Mouse (Mus musculus): ENCODE results near the gene Olfr362. TPM values are rescaled to one million over a fixed set of nuclear protein-coding genes. Genes with fewer than 3 reads are reported as not detected.
"Not testable (repeated sequence)": the region's sequence is repeated elsewhere in the genome, so short reads cannot be mapped to it uniquely, and the experiment has no call there.

The Olfr362 gene
- polyA plus RNA-seq (2014; fragmentation: Nextera tagmentation; extraction: Ambion mirVana): not detected in 2 replicates

DNA sequence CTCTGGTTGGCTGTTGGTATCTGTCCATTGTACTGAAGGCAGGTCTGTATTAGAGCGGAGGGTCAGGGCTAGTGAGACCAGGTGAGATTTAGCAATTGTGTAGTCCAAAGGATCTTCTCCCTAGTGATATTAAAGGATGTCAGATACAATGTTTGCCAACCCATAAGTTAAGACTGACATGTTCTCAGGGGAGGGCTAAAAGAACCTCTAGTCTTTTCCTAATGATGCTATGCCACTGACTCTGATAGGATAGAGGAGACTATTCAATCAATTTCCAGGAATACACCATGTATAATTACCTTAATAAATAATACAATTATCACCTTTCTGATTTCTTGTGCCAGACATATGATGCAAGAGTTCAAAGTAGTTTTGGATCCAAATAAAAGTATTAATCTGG, at the start of gene Olfr362:
TSS of gene Olfr362 (minus strand) at position 101 of the 400 bp plus-strand sequence.
- H3K36me3 ChIP-seq (ENCODE audit: control insufficient read depth, insufficient read depth, low read length): no peaks in the 10 kb centered on the region
- H3K9ac ChIP-seq (ENCODE audit: low read depth, low read length): no peak within 1 kb of the TSS
- WGBS: 95% methylated on average over 1 of the region's 1 CpGs
- ATAC-seq (ENCODE audit: low read depth) (no peak), DNase-seq (ENCODE audit: low spot score) (no peak)
- H3K4me2 ChIP-seq (ENCODE audit: low read depth, low read length): no peak within 1 kb of the TSS
- no peak within 1 kb of the TSS for H3K4me3 ChIP-seq (ENCODE audit: low read depth, low read length)
- peaks cover 4% of the 10 kb centered on the region; the same call in 1 of the 2 replicates for H3K9me3 ChIP-seq (ENCODE audit: control insufficient read depth, low read length)
- no peaks in the 10 kb centered on the region for H3K27me3 ChIP-seq (replicated peaks; ENCODE audit: control insufficient read depth, insufficient read depth, low read length)
- H3K27ac ChIP-seq (replicated peaks; ENCODE audit: low read depth, low read length): no peak within 1 kb of the TSS
- no peaks in the 10 kb centered on the region for H3K4me1 ChIP-seq (ENCODE audit: control insufficient read depth, insufficient read depth, low read length)

DNA sequence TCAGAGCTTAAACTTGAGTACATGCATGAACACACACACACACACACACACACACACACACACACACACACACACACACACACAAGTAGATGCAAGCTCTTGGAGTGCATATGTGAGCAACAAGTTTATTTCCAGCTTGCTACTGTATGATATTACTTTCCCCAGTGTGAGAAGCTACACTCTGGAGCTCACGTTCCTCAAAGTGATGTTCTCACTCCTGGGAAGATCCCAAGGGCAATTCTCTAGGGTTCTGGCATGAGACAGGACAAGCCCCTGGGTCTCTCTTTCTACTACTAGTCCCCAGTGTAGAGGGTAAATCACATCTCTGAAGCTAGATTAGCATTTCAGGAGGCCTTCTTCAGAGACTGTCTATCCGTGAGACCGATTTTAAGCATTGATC, 21.3 kb upstream of the Olfr362 start, which contains the start of gene Olfr364-ps1:
TSS of gene Olfr364-ps1 (plus strand) at position 301 of the 400 bp plus-strand sequence.
- DNase-seq (ENCODE audit: low spot score) (no peak), ATAC-seq (ENCODE audit: low read depth) (no peak)
- no peaks in the 10 kb centered on the region for H3K4me1 ChIP-seq (ENCODE audit: control insufficient read depth, insufficient read depth, low read length)
- no peak within 1 kb of the TSS for H3K4me3 ChIP-seq (ENCODE audit: low read depth, low read length)
- no peaks in the 10 kb centered on the region for H3K27me3 ChIP-seq (replicated peaks; ENCODE audit: control insufficient read depth, insufficient read depth, low read length)
- H3K9me3 ChIP-seq (ENCODE audit: control insufficient read depth, low read length): 0 out of 2 replicates have a peak, but pooled peaks cover 6% of the 10 kb centered on the region
- no peak within 1 kb of the TSS for H3K27ac ChIP-seq (replicated peaks; ENCODE audit: low read depth, low read length)
- WGBS: 82% methylated on average over 3 of the region's 3 CpGs
- no peaks in the 10 kb centered on the region for H3K36me3 ChIP-seq (ENCODE audit: control insufficient read depth, insufficient read depth, low read length)
- no peak within 1 kb of the TSS for H3K9ac ChIP-seq (ENCODE audit: low read depth, low read length)
- no peak within 1 kb of the TSS for H3K4me2 ChIP-seq (ENCODE audit: low read depth, low read length)

DNA sequence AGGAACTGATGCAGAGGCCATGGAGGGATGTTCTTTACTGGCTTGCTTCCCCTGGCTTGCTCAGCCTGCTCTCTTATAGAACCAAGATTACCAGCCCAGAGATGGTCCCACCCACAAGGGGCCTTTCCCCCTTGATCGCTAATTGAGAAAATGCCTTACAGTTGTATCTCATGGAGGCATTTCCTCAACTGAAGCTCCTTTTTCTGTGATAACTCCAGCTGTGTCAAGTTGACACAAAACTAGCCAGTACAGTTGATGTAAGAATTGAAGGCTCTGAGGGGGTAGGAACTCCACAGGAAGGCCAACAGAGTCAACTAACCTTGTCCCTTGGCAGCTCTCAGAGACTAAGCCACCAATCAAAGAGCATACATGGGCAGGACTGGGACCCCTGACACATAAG, 28.5 kb downstream of the Olfr362 start, which contains the start of gene Olfr361:
TSS of gene Olfr361 (minus strand) at position 101 of the 400 bp plus-strand sequence.
- H3K9ac ChIP-seq (ENCODE audit: low read depth, low read length); H3K9me3 ChIP-seq (ENCODE audit: control insufficient read depth, low read length); DNase-seq (ENCODE audit: low spot score); ATAC-seq (ENCODE audit: low read depth); H3K36me3 ChIP-seq (ENCODE audit: control insufficient read depth, insufficient read depth, low read length); H3K4me2 ChIP-seq (ENCODE audit: low read depth, low read length); H3K27ac ChIP-seq (replicated peaks; ENCODE audit: low read depth, low read length); H3K4me3 ChIP-seq (ENCODE audit: low read depth, low read length); H3K27me3 ChIP-seq (replicated peaks; ENCODE audit: control insufficient read depth, insufficient read depth, low read length); H3K4me1 ChIP-seq (ENCODE audit: control insufficient read depth, insufficient read depth, low read length): not testable (repeated sequence)
- WGBS: 43% methylated on average over 1 of the region's 1 CpGs

DNA sequence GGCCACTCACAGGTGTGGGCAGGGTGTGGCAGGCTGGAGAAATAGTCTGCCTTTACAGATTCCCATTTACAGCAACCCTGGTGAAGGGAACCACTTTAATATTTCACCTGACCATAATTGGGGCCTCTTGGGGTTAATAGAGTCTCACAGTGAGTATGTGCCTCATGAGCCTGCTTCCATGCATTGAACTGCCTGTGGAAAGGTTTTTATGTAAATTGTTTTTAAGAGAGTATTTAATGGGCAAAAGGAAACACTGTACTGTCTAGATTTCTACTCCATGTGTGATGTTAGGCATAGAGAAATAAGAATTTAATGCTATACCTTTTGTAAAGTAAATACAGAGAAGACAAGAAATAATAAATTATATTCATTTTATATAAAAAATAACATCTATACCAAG, 52.3 kb downstream of the Olfr362 start, which contains the start of gene Olfr360:
TSS of gene Olfr360 (plus strand) at position 301 of the 400 bp plus-strand sequence.
- Histone ChIP-seq H3K4me3 (ENCODE audit: low read depth, low read length) (no peak within 1 kb of the TSS), H3K9me3 (ENCODE audit: control insufficient read depth, low read length) (no peaks in the 10 kb centered on the region), H3K9ac (ENCODE audit: low read depth, low read length) (no peak within 1 kb of the TSS), H3K4me1 (ENCODE audit: control insufficient read depth, insufficient read depth, low read length) (no peaks in the 10 kb centered on the region), H3K27ac (replicated peaks; ENCODE audit: low read depth, low read length) (no peak within 1 kb of the TSS), H3K4me2 (ENCODE audit: low read depth, low read length) (no peak within 1 kb of the TSS), H3K27me3 (replicated peaks; ENCODE audit: control insufficient read depth, insufficient read depth, low read length) (no peaks in the 10 kb centered on the region), H3K36me3 (ENCODE audit: control insufficient read depth, insufficient read depth, low read length) (no peaks in the 10 kb centered on the region)
- ATAC-seq (ENCODE audit: low read depth) (no peak), DNase-seq (ENCODE audit: low spot score) (no peak)

Other genes starting within 250 kb of the Olfr362 start
- not detected in 2 replicates for gene Olfr352, start 249.4 kb downstream of the Olfr362 start, polyA plus RNA-seq (2014; fragmentation: Nextera tagmentation; extraction: Ambion mirVana)
- gene Olfr353, start 225.0 kb downstream of the Olfr362 start, polyA plus RNA-seq (2014; fragmentation: Nextera tagmentation; extraction: Ambion mirVana): not detected in 2 replicates
- not detected in 2 replicates for gene Olfr354, start 212.2 kb downstream of the Olfr362 start, polyA plus RNA-seq (2014; fragmentation: Nextera tagmentation; extraction: Ambion mirVana)
- not detected in 2 replicates for gene Olfr355, start 189.0 kb downstream of the Olfr362 start, polyA plus RNA-seq (2014; fragmentation: Nextera tagmentation; extraction: Ambion mirVana)
- not detected in 2 replicates for gene Olfr356, start 180.8 kb downstream of the Olfr362 start, polyA plus RNA-seq (2014; fragmentation: Nextera tagmentation; extraction: Ambion mirVana)
- not detected in 2 replicates for gene Olfr357, start 124.1 kb downstream of the Olfr362 start, polyA plus RNA-seq (2014; fragmentation: Nextera tagmentation; extraction: Ambion mirVana)
- 0.06 TPM in 1 of 2 replicates, not detected in the other for gene Olfr358, start 108.6 kb downstream of the Olfr362 start, polyA plus RNA-seq (2014; fragmentation: Nextera tagmentation; extraction: Ambion mirVana)
- gene Olfr360, start 52.2 kb downstream of the Olfr362 start, polyA plus RNA-seq (2014; fragmentation: Nextera tagmentation; extraction: Ambion mirVana): not detected in 2 replicates
- not detected in 2 replicates for gene Olfr361, start 28.6 kb downstream of the Olfr362 start, polyA plus RNA-seq (2014; fragmentation: Nextera tagmentation; extraction: Ambion mirVana)
- not detected in 2 replicates for gene Olfr364-ps1, start 21.4 kb upstream of the Olfr362 start, polyA plus RNA-seq (2014; fragmentation: Nextera tagmentation; extraction: Ambion mirVana)
- not detected in 2 replicates for gene Olfr365, start 70.3 kb upstream of the Olfr362 start, polyA plus RNA-seq (2014; fragmentation: Nextera tagmentation; extraction: Ambion mirVana)
- gene Olfr366, start 93.7 kb upstream of the Olfr362 start, polyA plus RNA-seq (2014; fragmentation: Nextera tagmentation; extraction: Ambion mirVana): not detected in 2 replicates
- 0.29 TPM in 1 of 2 replicates, not detected in the other for gene Olfr368, start 208.6 kb upstream of the Olfr362 start, polyA plus RNA-seq (2014; fragmentation: Nextera tagmentation; extraction: Ambion mirVana)
- gene Pdcl, start 241.4 kb upstream of the Olfr362 start, polyA plus RNA-seq (2014; fragmentation: Nextera tagmentation; extraction: Ambion mirVana): 41.2 and 47.0 TPM in 2 replicates